Mouse (Mus musculus) c-Kit-positive CD71-positive TER-119-positive erythroid progenitor cells, embryonic 14.5 days (primary cell): Measurements from ENCODE around the gene Ttll8.

Experiments used
- DNase-seq: peaks from one replicate; pipeline ENCODE4 v3.0.0-alpha.2; 2013; ENCODE audit warnings: low spot score

Ttll8 gene

DNA sequence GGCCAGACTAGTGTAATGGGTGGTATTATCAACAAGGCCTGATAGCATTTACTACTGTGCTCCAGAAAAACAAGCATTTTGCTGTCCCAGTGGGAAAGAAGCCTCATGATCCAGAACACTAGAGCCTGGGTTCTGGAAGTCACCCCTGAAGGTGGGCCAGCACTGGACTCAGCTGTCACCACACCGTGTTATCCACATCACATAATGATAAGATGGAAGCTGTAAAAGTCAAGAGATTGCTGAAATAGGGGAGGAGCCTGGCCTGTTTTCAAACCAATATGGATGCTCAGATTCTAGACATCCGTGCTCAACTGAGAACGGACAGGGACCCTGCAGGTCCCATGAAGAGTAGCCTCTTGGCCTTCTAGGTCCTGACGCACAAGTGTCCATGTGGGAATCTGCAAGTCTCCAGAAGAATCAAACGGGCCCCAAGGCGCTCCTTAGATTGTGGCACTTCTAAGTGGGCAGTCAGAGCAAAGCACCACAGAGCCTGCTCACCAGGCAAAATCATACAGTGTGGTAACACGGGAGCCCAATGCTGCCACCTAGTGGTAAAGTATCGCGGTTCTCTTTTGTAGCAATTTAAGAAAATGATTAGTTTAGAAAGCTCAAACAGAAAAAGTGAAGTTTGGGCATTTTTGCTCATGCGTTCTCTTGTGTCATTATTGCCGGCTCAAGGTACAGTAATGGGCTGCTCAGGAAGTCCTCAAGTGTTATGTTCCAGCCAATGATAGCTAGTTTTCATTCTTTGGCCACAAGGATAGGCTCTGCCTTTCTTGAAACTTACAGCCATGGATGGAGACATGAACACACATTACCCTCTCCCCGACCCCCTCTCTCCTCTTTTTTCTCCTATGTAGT is 32.9 kb downstream of the Ttll8 start:
- DNase-seq: peak; percentile 62

DNA sequence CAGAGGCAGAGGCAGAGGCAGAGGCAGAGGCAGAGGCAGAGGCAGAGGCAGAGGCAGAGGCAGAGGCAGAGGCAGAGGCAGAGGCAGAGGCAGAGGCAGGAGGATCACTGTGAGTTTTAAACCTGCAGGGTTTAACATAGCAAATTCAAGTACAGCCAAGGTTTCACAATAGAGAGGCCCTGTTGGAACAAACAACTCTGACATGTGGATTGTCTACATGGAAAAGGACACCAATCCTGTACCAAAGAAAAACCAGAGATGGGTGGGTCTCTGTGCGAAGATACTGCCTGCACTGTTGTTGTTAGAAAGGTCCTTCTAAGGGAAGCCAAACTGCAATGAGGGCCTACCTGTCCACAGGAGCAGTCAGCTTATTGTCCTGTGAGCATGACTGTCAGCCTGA is 34.2 kb downstream of the Ttll8 start:
- DNase-seq: no peak

DNA sequence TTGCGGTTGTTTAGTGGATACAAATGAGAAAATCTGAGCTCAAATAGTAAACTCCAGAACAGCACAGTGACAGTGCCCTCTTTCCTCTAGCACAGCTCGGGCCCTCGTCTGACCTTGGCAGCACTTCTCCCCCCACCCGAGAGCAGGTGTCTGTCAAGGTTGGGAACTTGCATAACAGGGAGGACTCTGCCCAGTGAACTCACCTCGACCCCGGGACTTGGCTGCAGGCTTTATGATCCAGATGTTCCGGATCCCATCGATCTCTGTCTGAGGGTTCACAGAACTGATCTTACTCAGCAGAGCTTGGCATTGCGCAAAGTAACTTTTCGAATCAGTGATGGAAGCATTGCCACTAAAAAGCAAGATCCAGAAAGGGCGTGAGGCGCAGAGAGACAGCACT is 34.9 kb downstream of the Ttll8 start:
- DNase-seq: no peak

DNA sequence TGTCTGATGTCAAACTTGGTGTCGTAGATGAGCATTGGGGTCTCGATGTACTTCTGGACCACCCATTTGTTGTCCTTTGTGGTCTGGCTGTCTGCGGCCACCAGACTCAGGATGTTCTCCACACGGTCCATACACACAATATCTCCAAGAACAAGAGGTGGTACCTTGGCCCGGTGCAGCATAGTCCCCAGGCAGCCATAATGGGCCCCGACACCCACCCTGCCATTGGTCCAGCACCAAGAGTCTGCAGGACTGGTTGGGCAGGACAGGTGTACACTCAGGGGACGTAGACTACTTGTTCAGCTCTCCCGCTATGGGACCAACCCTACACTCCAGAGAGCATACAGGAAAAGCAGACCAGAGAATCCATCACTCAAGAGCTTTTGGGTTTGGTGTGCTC is 37.1 kb downstream of the Ttll8 start:
- no peak for DNase-seq

DNA sequence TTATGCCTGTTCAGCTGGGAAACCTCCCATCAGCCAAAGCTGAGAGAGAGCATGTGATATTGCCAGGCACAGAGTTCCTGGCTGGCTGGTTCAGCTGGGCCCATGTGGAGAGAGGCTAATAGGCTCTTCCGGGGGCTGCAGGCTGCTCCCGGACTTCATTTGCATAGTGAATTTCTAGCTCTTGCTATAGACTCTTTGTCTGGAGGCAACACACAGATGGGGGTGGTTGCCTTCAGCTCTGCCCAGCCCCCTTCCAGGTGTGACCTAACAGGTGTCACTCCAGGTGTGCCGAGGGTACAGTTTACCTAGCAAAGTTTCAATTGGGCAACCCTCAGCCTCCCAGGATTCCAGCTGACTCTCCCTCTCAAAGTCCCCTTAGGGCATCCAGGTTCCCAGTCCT is 37.9 kb downstream of the Ttll8 start:
- no peak for DNase-seq

DNA sequence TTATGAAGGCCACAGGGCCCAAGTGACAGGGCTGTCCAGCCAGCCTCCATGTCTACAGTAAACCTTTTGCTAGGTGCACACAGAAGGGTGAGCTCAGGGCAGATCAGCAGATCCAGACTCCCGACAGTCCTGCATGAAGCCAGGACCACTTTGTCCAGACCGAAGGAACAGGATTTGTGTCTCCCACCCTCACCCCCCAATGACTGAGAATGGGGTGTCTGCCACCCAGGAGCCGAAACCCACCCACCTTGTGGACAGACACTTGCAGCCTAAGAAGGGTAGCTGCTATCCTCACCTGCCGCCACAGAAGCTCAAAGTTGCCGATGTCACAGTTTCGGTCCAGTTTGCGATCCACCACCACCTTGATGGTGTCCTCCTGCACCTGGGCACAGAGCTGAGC is 39.2 kb downstream of the Ttll8 start:
- DNase-seq: no peak

DNA sequence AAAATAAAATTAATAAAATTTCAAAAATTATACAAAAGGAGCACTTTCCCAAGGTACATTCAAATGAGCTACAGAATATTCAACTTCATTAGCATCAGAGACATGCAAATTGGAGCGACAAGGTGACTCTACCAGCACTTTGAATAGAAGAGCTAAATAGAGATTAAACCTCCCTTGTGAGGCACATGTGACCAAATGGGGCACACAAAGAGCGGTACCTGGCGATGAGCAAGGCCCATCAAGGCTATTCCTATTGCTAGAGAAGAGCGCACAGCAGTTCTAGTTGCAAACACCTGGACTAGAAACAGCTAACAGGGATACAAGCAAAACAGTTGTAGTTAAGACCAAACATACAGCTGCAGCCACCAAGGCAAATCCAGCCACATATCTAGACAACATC is 47.9 kb downstream of the Ttll8 start:
- no peak for DNase-seq

DNA sequence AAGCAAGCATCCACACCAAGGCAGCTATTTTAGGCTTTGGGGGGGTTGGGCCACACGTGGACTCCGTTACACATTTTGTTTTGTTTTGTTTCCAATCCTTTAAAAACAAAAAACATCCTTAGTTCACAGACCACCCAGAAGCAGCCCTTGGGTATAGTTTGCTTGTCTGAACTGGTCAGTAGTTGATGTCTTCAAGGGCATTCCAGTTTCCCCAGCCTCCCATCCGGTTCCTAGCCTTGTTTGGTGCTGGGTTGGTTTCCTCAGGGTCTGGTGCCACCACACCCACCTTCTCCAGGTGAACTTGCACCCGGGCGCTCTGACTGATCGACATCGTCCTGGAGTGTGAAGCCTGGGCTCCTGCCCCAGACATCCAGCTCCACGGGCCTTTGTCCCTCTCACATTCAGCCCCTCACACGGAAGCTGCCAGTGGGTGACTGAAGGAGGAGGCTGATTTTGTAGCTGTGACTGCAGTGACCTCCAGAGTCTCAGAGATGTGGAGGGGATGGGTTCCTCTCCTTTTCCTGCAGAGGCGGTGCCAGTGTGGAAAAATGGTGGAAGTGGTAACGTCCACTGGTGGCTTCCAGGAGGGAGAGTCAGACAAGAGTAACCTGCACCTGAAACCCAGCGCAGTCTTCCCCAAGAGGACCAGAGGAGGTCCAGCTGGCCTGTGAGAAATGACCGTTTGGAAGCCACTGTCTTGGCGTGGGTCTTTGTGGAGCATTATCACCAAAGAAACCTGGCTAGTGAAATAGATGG is 50.0 kb downstream of the Ttll8 start:
- no peak for DNase-seq

DNA sequence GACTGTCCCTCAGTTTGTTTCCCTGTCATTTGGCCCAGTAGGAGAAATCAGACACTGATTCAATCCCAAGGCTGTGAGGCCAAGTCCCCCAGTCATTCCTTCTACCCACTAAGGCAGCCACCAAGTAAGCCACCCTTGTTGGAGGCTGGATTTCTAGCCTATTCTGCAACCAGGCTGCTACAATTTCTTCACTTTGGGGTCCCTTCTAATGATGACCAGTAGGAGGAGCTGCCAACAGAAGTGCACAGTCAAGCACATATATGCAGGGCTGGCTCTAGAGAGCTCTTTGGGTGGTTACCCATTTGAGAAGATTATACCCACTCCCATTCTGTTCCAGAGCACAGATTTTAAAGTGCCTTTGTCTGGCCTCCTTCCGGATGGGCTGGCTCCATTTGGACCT is 51.1 kb downstream of the Ttll8 start:
- no peak for DNase-seq

DNA sequence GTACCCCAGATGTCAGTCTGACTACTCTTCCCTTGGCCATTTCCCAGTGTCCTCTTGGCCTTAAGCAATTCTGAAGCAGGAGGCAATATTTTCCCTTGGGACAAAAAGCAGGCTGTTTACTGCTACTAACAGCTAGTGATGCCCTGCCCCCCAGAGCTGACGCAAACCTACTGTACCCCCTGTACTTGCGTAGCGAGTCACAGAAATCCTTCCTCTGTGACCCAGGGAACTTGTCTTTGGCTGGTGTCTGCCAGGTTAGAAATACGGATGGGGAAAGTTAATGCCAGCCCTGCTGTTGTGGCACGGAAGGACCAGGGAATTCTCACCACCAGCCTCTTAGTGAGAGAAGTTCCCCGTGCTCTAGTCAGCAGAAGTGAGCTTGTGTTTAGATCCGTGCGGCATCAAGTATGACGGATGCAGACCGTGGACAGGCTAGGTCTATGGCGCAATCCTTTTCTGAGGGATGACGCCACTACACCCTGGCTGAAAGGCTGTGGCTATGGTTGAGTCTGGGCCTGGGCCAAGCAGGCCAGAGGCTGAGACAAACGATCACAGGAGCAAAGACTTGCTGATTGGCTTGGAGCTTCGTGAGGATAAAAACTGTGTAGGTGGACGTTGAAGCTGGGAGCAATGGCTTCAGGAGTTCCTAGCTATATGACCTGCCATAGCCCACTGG is 51.9 kb downstream of the Ttll8 start:
- no peak for DNase-seq

DNA sequence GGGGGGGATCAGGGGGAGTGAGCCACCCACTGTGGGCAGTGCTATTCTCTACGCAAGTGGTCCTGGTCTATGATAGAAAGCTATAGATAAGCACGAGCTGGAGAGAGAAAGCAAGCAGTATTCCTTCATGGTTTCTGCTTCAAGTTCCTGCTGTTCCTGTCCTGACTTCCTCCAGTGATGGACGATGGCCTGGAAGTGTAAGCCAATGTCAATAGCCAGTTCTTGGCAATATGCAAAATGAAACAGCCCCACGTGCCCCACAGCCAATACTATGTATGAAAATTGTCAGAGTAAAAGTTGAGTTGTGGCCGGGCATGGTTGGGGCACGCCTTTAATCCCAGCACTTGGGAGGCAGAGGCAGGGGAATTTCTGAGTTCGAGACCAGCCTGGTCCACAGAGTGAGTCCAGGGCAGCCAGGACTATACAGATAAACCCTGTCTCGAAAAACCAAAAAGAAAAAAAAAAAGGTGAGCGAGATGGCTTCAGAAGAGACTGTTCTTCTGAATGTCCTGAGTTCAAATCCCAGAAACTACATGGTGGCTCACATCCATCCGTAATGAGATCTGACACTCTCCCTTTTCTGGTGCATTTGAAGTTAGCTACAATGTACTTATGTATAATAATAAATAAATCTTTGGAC is 57.8 kb downstream of the Ttll8 start:
- DNase-seq: no peak

DNA sequence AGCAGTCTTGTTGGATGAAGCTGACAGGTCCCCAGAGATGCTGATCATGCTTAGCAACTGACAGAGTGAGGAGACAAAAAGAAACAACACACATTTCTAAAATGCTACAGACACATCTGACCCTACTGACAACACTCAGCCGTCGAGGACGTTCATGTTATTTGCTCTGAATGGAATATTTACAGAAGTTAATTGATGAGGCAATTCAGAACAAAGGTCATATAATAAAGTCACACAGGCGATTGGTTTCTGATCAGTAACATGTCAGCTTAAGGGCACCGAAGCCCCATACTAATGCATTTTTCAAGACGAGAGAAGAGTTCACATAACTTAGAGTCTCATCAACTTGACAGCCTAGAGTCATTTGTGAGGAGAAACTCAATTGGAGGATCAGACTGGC is 58.3 kb downstream of the Ttll8 start:
- no peak for DNase-seq

DNA sequence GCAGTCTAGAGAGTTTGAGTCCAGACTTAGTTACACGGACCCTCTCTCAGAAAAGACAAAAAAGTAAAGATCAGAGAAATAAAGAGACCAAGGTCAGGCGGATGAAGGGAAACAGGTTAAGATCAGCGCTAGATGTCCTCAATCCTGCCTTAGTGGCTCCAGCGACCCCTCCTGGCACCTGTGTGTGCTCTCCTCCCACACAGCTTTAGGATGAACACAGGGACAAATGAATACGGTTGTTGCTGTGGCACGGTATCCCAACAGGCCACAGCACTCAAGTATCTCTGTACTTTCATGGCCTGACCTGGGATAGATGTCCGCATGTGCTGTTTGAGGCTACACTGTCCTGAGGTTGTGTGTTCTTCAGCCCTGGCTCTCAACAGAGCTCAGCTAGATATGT is 59.1 kb downstream of the Ttll8 start:
- DNase-seq: no peak

DNA sequence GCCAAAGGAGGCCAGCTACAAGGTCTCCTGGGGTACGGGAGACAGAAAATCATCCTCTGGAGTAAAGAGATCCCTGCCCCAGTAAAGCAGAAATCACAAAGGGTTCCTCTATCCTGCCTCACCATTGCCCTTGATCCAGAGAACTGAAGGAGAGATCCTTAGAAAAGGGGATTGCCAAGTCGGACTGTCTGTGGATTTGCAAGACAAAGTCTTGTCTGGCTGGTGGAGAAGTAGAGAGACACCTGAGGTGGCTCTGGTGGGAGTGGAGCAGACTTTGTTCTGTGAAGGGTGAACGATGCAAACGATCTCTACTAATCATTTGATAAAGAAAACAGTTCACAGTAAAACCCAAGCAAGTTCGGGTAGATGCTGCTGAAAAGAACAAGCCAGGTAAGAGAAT is 61.3 kb downstream of the Ttll8 start:
- no peak for DNase-seq

DNA sequence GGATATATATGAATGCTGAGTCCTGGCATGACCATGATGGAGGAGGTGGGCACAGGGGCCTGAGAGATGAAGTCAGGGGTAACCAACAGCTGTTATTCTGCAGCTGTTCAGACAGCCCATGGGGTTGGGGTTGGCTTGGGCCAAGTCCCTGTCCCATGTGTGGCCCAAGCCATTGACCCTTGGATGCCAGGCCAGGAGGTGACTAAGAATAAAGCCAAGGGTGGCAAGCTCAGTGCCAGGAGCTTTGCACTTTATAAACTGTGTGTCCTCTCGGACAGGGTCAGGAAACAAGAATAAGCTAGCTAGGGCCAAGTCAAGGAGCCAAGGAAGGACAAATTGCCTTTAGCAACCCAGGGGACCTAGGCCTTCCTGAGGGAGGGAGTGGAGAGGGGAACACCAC is 62.0 kb downstream of the Ttll8 start:
- DNase-seq: no peak

DNA sequence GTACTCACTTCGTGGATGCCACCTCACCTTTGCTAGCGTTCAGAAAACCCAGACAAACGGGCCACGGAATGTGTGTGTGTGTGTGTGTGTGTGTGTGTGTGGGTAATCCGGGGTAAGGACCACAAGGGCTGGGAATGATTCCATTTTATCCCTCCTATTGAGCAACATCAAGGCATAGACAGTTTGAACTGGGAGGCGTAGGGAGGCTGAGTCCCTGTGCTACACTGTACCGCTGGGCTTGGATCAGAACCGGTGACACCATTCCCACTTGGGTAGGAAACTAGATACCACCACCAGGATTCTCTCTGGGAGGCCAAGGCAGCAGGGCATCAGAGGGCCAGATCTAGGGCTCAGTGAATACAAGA is 62.6 kb downstream of the Ttll8 start:
- no peak for DNase-seq

DNA sequence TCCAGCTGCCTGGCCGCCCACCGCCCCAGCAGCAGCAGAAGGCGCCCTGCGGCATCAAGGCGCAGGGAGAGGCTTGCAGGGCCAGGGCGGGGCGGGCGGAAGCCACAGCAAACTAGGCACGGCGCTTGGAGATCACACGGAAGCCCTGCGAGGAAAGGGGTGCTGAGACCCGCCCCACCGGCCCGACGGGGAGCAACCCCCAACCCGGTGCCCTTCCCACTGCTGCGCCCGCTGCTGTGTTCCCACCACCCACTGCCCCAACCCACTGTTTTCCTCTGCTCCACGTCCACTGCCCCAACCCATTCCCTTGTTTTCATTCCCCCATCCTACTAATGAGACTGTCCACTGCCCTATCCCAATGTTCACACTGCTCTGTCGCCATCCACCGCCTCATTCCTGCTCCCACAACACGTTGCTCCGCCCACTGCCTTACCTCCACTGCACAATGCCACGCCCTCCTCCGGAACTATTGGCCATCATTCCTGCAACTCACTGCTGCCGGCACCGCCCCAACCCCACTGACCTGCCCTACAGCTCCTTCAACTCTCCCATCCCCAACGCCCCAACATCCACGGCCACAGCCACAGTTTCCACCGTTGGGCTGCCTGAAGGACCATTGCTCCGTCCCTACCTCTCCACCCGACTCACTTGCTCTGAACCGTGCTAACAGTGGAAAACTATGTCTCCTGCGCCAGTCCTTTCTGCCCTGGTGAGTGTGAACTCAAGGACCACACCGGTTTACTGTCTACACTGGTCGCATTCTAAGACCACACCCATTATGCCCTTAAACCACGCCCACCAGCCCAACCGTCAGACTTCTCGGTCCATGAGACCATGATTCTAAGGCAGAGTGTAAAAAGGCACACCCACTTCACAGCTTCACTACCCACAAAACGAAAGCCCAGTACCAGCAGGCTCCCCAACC is 63.2 kb downstream of the Ttll8 start:
- peak; percentile 65 for DNase-seq

DNA sequence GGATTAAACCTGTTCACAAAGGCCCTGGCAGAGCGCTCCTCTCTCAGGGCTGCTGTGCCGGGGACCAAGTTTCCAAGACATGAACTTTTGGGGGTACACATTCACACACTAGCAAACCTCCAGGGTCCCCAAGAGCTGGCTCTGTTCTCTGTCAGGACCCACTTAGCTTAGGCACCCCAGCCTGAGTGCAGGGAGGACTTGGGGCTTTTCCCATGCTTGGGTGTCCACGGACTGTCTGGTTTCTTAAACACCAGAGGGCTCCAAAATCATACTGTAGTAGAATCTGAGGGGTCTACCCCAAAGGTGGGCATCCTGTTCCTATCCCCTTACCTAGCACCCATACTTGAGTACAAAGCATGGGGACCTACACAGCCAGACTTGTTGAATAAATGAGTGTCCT is 64.2 kb downstream of the Ttll8 start:
- no peak for DNase-seq

DNA sequence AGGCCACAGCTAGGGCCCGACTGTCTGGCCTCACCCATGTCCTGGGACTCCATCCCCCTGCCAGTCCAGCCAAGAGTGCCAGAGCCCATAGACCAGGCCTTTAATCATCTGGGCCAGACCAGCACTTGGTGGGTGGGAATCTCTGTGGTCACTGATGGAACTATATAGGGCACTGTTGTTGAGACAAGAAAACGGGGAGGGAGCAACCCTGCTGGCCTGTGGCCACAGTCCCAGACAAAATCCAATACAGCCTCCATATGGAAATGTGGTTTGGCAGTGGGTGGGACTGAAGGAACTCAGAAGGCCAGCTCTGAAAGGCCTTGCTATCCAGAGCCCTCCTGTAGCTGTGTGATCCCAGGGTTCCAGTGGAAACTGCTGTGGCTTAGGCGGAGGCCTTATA is 65.2 kb downstream of the Ttll8 start:
- no peak for DNase-seq

DNA sequence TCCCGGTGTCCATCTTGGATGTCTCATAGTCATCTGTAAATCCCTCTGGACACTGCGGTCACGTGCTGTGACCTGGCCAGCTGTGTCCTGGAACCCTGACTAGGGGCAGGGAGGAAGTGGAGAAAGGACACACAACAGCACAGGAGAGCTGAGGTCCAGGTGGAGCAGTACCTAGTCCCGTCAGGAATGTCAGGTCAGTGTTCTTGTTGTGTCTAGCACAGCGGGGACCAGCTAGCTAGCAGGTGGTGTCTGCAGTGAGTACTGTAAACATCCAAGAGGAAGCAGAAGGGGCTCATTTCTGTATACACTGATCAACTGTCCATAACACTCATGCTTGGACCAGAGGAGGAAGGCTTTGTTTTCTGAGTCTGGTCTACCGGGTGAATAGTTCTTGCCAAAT is 68.8 kb downstream of the Ttll8 start:
- no peak for DNase-seq

DNA sequence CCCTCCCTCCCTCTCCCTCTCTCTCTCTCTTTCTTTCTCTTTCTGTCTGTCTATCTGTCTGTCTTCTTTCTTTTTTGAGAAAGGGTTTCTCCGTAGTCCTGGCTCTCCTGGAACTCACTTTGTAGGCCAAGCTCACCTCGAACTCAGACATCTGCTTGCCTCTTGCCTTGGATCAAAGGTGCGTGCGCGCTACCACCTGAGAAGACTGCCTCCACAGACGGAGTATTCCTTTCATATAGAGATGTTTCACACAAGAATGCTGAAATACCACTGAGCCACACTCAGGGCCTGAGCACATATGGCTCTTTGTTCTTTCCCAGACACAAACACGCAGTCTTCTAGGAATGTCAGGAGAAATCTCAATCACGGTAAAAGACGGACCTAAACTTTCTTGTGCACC is 70.9 kb downstream of the Ttll8 start:
- no peak for DNase-seq

DNA sequence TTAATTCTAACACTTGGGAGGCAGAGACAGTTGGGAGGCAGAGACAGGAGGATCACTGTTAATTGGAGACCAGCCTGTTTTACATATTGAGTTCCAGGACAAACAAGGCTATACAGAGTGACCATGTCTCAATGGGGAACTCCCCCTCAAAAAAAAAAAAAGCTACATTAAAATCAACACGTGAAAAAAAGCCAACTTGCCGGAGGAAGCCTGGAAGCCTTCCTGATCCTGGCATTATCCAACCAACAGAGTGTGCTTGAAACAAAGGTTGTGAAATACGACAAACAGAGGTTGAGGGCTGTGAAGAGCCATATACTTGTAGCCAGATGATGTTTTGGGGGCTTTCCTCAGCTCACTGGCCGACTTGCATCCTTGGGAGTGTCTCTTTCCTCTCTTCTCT is 71.4 kb downstream of the Ttll8 start:
- DNase-seq: no peak
